Mouse (Mus musculus): Measurements from ENCODE around the gene Ighmbp2. TPM values are rescaled to one million over a fixed set of nuclear protein-coding genes. Genes with fewer than 3 reads are reported as not detected.
"Not testable (repeated sequence)": the region's sequence is repeated elsewhere in the genome, so short reads cannot be mapped to it uniquely, and the experiment has no call there.

Gene Ighmbp2
- polyA plus RNA-seq, 1 experiment from 2014 or later = 6.8 TPM

DNA sequence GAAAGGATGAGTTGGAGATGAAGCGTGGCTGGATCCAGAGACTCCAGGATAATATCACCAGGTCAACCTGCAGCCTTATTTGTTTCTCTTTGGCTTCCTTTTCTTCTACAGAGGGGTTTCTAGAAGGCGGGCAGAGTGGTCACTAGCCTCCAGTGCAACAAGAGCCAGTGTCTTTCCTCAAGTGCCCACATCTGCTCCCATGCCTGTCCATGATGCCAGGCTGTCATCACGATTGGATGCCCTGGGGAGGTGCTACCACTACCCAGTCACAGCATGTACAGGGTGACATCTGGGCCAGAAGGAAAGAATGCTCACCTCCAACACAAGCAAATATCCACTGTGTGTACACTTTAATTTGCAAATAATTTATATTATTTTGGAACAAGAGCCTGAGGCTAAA is 22.2 kb downstream of the Ighmbp2 start:
- H3K4me2 ChIP-seq = no peak overlapping the region
- no peaks in the 10 kb centered on the region for H3K4me1 ChIP-seq (ENCODE audit: control insufficient read depth, insufficient read depth, low read length)
- no peak for DNase-seq (ENCODE audit: low spot score, missing footprints)
- H3K9me3 ChIP-seq (ENCODE audit: control insufficient read depth, low read length) = no peaks in the 10 kb centered on the region
- no peaks in the 10 kb centered on the region for H3K27me3 ChIP-seq (ENCODE audit: control insufficient read depth, insufficient read depth, low read length)
- no peak overlapping the region for H3K9ac ChIP-seq (ENCODE audit: low read length)
- peaks cover 21% of the 10 kb centered on the region for H3K36me3 ChIP-seq (ENCODE audit: control insufficient read depth, insufficient read depth, low read length)
- ATAC-seq (ENCODE audit: low FRiP score) = no peak
- WGBS = 93% methylated on average over 3 of the region's 3 CpGs
- H3K27ac ChIP-seq (ENCODE audit: low read depth, low read length) = no peak overlapping the region
- no peak overlapping the region for H3K4me3 ChIP-seq (ENCODE audit: low read depth, low read length)

DNA sequence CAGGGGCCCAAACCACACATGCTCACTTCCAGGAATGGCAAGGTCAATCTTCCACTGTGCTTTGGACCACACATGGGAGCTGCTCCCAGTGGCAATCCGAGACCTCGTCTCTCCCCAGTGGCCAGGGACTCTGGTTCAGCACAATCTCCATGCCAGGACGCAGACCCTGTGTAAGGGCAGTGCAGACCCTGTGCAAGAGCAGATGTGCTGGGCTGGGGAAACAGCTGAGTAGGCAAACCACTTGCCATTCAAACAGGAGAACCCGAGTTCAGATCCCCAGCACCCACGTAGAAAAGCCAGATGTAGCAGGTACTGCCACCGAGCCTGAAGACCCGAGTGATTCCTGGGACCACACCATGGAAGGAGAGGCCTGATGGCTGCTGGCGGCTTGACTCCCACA is 22.8 kb downstream of the Ighmbp2 start:
- Histone ChIP-seq H3K9me3 (ENCODE audit: control insufficient read depth, low read length) (no peaks in the 10 kb centered on the region), H3K36me3 (ENCODE audit: control insufficient read depth, insufficient read depth, low read length) (peaks cover 16% of the 10 kb centered on the region), H3K27ac (ENCODE audit: low read depth, low read length) (no peak overlapping the region), H3K4me3 (ENCODE audit: low read depth, low read length) (no peak overlapping the region), H3K9ac (ENCODE audit: low read length) (no peak overlapping the region), H3K4me1 (ENCODE audit: control insufficient read depth, insufficient read depth, low read length) (no peaks in the 10 kb centered on the region), H3K4me2 (no peak overlapping the region), H3K27me3 (ENCODE audit: control insufficient read depth, insufficient read depth, low read length) (no peaks in the 10 kb centered on the region)
- ATAC-seq (ENCODE audit: low FRiP score) (no peak), DNase-seq (ENCODE audit: low spot score, missing footprints) (no peak)
- 88% methylated on average over 8 of the region's 8 CpGs for WGBS

DNA sequence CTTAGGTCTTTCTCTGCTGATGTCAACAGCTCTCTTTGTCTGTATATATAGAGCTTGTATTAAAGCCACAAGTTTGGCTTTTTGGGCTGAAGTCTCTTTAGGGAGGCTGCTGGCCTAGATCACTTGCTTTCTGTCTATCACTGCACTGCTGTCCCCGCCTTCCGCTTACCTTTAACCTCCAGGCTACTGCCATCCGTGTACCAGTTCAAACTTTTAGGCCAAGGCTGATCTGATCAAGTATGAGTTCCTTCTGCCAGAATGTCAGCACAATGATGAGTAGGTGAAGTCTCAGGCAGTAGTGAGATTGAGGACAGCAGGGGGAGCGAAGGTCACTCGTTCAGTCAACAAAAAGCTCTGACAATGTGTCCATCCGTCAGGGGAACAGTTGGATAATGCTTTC is 57.6 kb downstream of the Ighmbp2 start:
- not testable (repeated sequence) for H3K9me3 ChIP-seq (ENCODE audit: control insufficient read depth, low read length); H3K4me1 ChIP-seq (ENCODE audit: control insufficient read depth, insufficient read depth, low read length); DNase-seq (ENCODE audit: low spot score, missing footprints)

DNA sequence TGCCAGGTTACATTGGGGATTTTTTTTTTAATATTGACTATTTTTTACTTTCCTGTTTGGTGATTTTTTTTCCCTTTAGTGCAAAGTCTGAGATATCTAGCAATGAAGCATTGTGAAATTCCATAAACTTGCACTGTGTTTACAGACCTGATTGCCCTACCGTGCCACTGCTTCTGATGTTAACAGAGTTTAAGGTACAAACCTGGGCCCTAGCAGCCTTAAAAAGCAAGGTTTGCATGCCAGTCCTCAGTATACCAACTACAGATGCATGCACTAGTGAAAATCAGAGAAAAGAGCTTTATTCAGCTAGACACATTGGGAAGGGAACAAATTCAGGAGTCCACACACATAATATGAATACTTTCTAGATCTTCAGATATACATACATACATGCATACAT is 67.9 kb downstream of the Ighmbp2 start:
- H3K4me1 ChIP-seq (ENCODE audit: control insufficient read depth, insufficient read depth, low read length) = not testable (repeated sequence)
- WGBS = 82% methylated on average over 1 of the region's 1 CpGs

More for the DNA sequence above, 57.6 kb downstream of the Ighmbp2 start:
- not testable (repeated sequence) for H3K4me3 ChIP-seq (ENCODE audit: low read depth, low read length); H3K9ac ChIP-seq (ENCODE audit: low read length); H3K27me3 ChIP-seq (ENCODE audit: control insufficient read depth, insufficient read depth, low read length); H3K4me2 ChIP-seq; H3K27ac ChIP-seq (ENCODE audit: low read depth, low read length); H3K36me3 ChIP-seq (ENCODE audit: control insufficient read depth, insufficient read depth, low read length); ATAC-seq (ENCODE audit: low FRiP score)
- WGBS = 72% methylated on average over 3 of the region's 6 CpGs

More for the DNA sequence above, 67.9 kb downstream of the Ighmbp2 start:
- H3K9ac ChIP-seq (ENCODE audit: low read length); ATAC-seq (ENCODE audit: low FRiP score); H3K36me3 ChIP-seq (ENCODE audit: control insufficient read depth, insufficient read depth, low read length); DNase-seq (ENCODE audit: low spot score, missing footprints); H3K4me3 ChIP-seq (ENCODE audit: low read depth, low read length); H3K9me3 ChIP-seq (ENCODE audit: control insufficient read depth, low read length); H3K27ac ChIP-seq (ENCODE audit: low read depth, low read length); H3K27me3 ChIP-seq (ENCODE audit: control insufficient read depth, insufficient read depth, low read length); H3K4me2 ChIP-seq: not testable (repeated sequence)

Small RNA genes lying within 50 kb of the gene (microRNA-seq; reads per million reads assigned to microRNA genes)
- gene Mir6984 = not detected

Other genes with a start within 250 kb of the Ighmbp2 start
- gene Mrpl21, start 116 bp downstream of the Ighmbp2 start, polyA plus RNA-seq (2014; fragmentation: Nextera tagmentation; extraction: Ambion mirVana) = 125 and 131 TPM in 2 replicates
- 8.7 and 11.0 TPM in 2 replicates for gene Cpt1a, start 39.3 kb upstream of the Ighmbp2 start, polyA plus RNA-seq (2014; fragmentation: Nextera tagmentation; extraction: Ambion mirVana)
- gene Tesmin, start 105.8 kb upstream of the Ighmbp2 start, polyA plus RNA-seq (2014; fragmentation: Nextera tagmentation; extraction: Ambion mirVana) = 0.17 and 0.23 TPM in 2 replicates
- 1.5 and 2.5 TPM in 2 replicates for gene Gal, start 131.5 kb upstream of the Ighmbp2 start, polyA plus RNA-seq (2014; fragmentation: Nextera tagmentation; extraction: Ambion mirVana)